Mouse (Mus musculus): ENCODE results near the gene Paqr7. TPM values are rescaled to one million over a fixed set of nuclear protein-coding genes. Genes with fewer than 3 reads are reported as not detected.

Gene Paqr7
- polyA plus RNA-seq (2017; shearing (Covaris generic)), result 11.9 TPM

GRCm38 (mm10) chr4:134496595-134497210 is at the start of gene Paqr7:
Gene Paqr7 (plus strand): TSS chr4:134496697.

GRCm38 (mm10) chr4:134468215-134468575 is 28.3 kb upstream of the Paqr7 start, which contains the start of gene Stmn1:
Gene Stmn1 (plus strand): TSS chr4:134468320.

GRCm38 (mm10) chr4:134510845-134511411 is 14.4 kb downstream of the Paqr7 start, which contains the start of gene Aunip:
Gene Aunip (plus strand): TSS chr4:134510999.

DNA sequence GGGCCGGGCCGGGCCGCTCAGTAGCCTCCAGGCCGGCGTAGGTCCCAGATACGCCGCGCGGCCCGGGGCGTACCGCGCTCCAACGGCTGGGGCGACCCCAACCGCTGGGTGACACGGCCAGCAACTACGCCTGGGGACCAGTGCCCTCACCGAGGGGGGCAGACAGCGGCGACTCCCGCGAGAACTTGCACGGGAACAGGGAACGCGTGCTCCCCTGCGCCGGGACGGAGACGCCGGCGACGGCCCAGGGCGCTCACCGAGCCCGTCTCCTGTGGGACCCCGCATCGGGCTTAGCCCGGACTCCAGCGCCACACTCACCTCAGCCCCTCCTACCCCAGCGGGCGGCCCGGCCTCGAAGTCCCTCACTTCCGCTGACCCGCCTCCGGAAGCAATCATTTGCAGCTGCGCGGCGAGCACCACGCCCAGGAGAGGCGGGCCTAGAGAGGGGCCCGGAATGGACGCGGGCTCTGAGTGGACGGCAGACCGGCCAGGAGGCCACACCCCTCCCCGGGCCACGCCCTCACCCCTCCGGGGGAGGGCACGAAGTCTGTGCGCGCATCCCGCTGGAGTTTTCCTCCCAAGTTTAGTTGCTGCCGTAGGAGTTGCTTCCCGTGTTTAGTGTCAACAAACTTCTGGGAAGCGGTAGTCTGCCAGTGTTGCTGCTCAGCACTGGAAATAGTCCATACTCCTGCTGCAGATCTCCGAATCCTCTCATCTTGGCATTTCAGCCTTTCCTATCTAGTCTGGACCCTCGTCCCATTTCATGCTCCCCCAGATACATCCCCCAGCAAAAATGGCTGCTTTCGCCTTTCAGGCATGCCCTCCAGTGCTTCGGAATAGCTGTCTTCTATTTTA is 38.7 kb downstream of the Paqr7 start, which contains the start of gene Mtfr1l:
Gene Mtfr1l (minus strand): TSS at position 456 of the 855 bp plus-strand sequence.

GRCm38 (mm10) chr4:134551494-134552316 is 55.2 kb downstream of the Paqr7 start, which contains the start of gene Selenon:
Gene Selenon (minus strand): TSS chr4:134552166.

Other genes with a start within 250 kb of the Paqr7 start
- gene Gm30191, start 249.8 kb upstream of the Paqr7 start, polyA plus RNA-seq (2017; shearing (Covaris generic)), result not detected
- not detected for gene Grrp1, start 242.6 kb upstream of the Paqr7 start, polyA plus RNA-seq (2017; shearing (Covaris generic))
- 7.7 TPM for gene Pdik1l, start 208.8 kb upstream of the Paqr7 start, polyA plus RNA-seq (2017; shearing (Covaris generic))
- not detected for gene Trim63, start 181.6 kb upstream of the Paqr7 start, polyA plus RNA-seq (2017; shearing (Covaris generic))
- not detected for gene Slc30a2, start 153.5 kb upstream of the Paqr7 start, polyA plus RNA-seq (2017; shearing (Covaris generic))
- gene Extl1, start 112.8 kb upstream of the Paqr7 start, polyA plus RNA-seq (2017; shearing (Covaris generic)), result 0.21 TPM
- 1.6 TPM for gene Pafah2, start 100.4 kb upstream of the Paqr7 start, polyA plus RNA-seq (2017; shearing (Covaris generic))
- gene Stmn1, start 28.4 kb upstream of the Paqr7 start, polyA plus RNA-seq (2017; shearing (Covaris generic)), result 25.5 TPM
- gene Aunip, start 14.3 kb downstream of the Paqr7 start, polyA plus RNA-seq (2017; shearing (Covaris generic)), result not detected
- gene Mtfr1l, start 38.7 kb downstream of the Paqr7 start, polyA plus RNA-seq (2017; shearing (Covaris generic)), result 88.8 TPM
- 3.8 TPM for gene Selenon, start 55.5 kb downstream of the Paqr7 start, polyA plus RNA-seq (2017; shearing (Covaris generic))
- gene Man1c1, start 207.6 kb downstream of the Paqr7 start, polyA plus RNA-seq (2017; shearing (Covaris generic)), result 6.2 TPM

Measured in effector memory CD4-positive, alpha-beta T cell, adult 5 months (primary cell).